Mouse (Mus musculus) cerebellum, postnatal 4 days (tissue): ENCODE results near the gene Ptges.

Experiments
- DNase-seq, 2 experiments: peaks; one replicate each; pipeline ENCODE4 v3.0.0; 2022; ENCODE audit warnings: low spot score in 2 of 2, mixed read lengths in 1 of 2

Ptges gene

GRCm38 (mm10) chr2:30901646-30902160 is 28.0 kb downstream of the Ptges start:
- no peak for DNase-seq

- DNase-seq = no peak
These were observed 30.1 kb downstream of the Ptges start for GRCm38 (mm10) chr2:30899397-30900069.

GRCm38 (mm10) chr2:30897291-30897690 is 32.4 kb downstream of the Ptges start:
- DNase-seq = no peak

GRCm38 (mm10) chr2:30893946-30894345 is 35.7 kb downstream of the Ptges start:
- no peak for DNase-seq

GRCm38 (mm10) chr2:30893399-30893798 is 36.3 kb downstream of the Ptges start:
- DNase-seq = no peak

- DNase-seq = peak in 1 of 2 experiments; percentile 42
These were observed 38.7 kb downstream of the Ptges start for GRCm38 (mm10) chr2:30891002-30891401.

- DNase-seq = peak in 1 of 2 experiments; percentile 80
These were observed 44.1 kb downstream of the Ptges start for GRCm38 (mm10) chr2:30885453-30886163.

GRCm38 (mm10) chr2:30884852-30885373 is 44.8 kb downstream of the Ptges start:
- DNase-seq = no peak

- DNase-seq = no peak
These were observed 48.4 kb downstream of the Ptges start for GRCm38 (mm10) chr2:30881215-30881614.

GRCm38 (mm10) chr2:30879481-30879880 is 50.2 kb downstream of the Ptges start:
- no peak for DNase-seq

GRCm38 (mm10) chr2:30875621-30876432 is 53.8 kb downstream of the Ptges start:
- DNase-seq = no peak

- no peak for DNase-seq
These were observed 54.6 kb downstream of the Ptges start for GRCm38 (mm10) chr2:30875096-30875495.

GRCm38 (mm10) chr2:30874445-30874844 is 55.2 kb downstream of the Ptges start:
- DNase-seq = no peak

GRCm38 (mm10) chr2:30872669-30873068 is 57.0 kb downstream of the Ptges start:
- no peak for DNase-seq

- peak in 1 of 2 experiments; percentile 50 for DNase-seq
These were observed 58.8 kb downstream of the Ptges start for GRCm38 (mm10) chr2:30870863-30871262.

- DNase-seq = no peak
These were observed 64.2 kb downstream of the Ptges start for GRCm38 (mm10) chr2:30865426-30865825.

- DNase-seq = no peak
These were observed 64.7 kb downstream of the Ptges start for GRCm38 (mm10) chr2:30864968-30865381.

- no peak for DNase-seq
These were observed 66.1 kb downstream of the Ptges start for GRCm38 (mm10) chr2:30863574-30863973.

GRCm38 (mm10) chr2:30862081-30862480 is 67.6 kb downstream of the Ptges start:
- DNase-seq = no peak

- DNase-seq = no peak
These were observed 69.9 kb downstream of the Ptges start for GRCm38 (mm10) chr2:30859782-30860181.

- DNase-seq = no peak
These were observed 72.6 kb downstream of the Ptges start for GRCm38 (mm10) chr2:30857076-30857475.

GRCm38 (mm10) chr2:30852771-30853313 is 76.8 kb downstream of the Ptges start:
- no peak for DNase-seq
